In genomic region chr11:77630257-77630670, GRCm38 (mm10) we compare ENCODE assay signal across 7 mouse cellular contexts. TPM values are rescaled to one million over a fixed set of nuclear protein-coding genes. Genes with fewer than 3 reads are reported as not detected.
DNase-seq lines count a peak whose midpoint lies in the region; ATAC-seq lines count a peak whose summit lies in the region.

No protein-coding gene starts in this region.

- intact Hi-C loops in gastrocnemius, postnatal 14 days (cut with DNase I; ENCODE audit: low total_unique reads), result no loop called here
- intact Hi-C loops in left cerebral cortex, postnatal 25 days (cut with DNase I), result loop anchor here (10.0 kb wide), 1 partner anchor 315 kb away; no protein-coding TSS in a partner anchor

- WGBS in intestine, embryonic 14.5 days, result 15% methylated on average over 8 of the region's 8 CpGs

- ATAC-seq in intestine, embryonic 14.5 days (replicated peaks; ENCODE audit: low FRiP score, low TSS enrichment, low read depth), result peak; percentile 72; the same call in 1 of the 2 replicates

- H3K4me3 ChIP-seq in intestine, embryonic 14.5 days (ENCODE audit: low read depth, low read length), result peak overlapping the region; percentile 22; the same call in 1 of the 2 replicates

- no peaks in the 10 kb centered on the region for H3K9me3 ChIP-seq in intestine, embryonic 14.5 days (ENCODE audit: control insufficient read depth, low read length)

- H3K36me3 ChIP-seq in intestine, embryonic 14.5 days (ENCODE audit: control insufficient read depth, insufficient read depth, low read length), result no peaks in the 10 kb centered on the region

- peaks cover 3% of the 10 kb centered on the region; the same call in 1 of the 2 replicates for H3K4me1 ChIP-seq in intestine, embryonic 14.5 days (replicated peaks; ENCODE audit: control insufficient read depth, insufficient read depth, low read length)

- peak overlapping the region; percentile 57 for H3K4me2 ChIP-seq in intestine, embryonic 14.5 days (ENCODE audit: low read length)

- peak; percentile 75 to 76 for DNase-seq in adrenal gland, adult 18-20 months (ENCODE audit: low spot score in 2 of 2)
- DNase-seq in embryo, embryonic 10 days (ENCODE audit: low spot score), result peak; percentile 90
- peak; percentile 68 for DNase-seq in gastrocnemius, postnatal 14 days
- peak; percentile 89 for DNase-seq in intestine, embryonic 14.5 days (ENCODE audit: low spot score)
- DNase-seq in left cerebral cortex, postnatal 25 days (ENCODE audit: low spot score in 2 of 2), result peak; percentile 82 to 89
- DNase-seq in mesoderm, embryonic 11.5 days (ENCODE audit: low read depth, low spot score), result peak; percentile 81
- peak; percentile 79 for DNase-seq in right cerebral cortex, postnatal 4 days

- H3K27ac ChIP-seq in intestine, embryonic 14.5 days (ENCODE audit: low read depth), result no peak overlapping the region

- H3K27me3 ChIP-seq in intestine, embryonic 14.5 days (replicated peaks; ENCODE audit: control insufficient read depth, insufficient read depth, low read length), result 0 out of 2 replicates have a peak, but pooled peaks cover 2% of the 10 kb centered on the region

- H3K9ac ChIP-seq in intestine, embryonic 14.5 days (ENCODE audit: low read length), result peak overlapping the region; percentile 22; the same call in 1 of the 2 replicates

RNA-seq across cellular contexts. Expression of gene Taok1, which starts 22.6 kb away (rescaled TPM):
- total RNA-seq in adrenal gland, adult 18-20 months (2021), result 10 to 100 TPM; 47.6 to 51.3 TPM
- 10 to 100 TPM; 34.3 to 35.1 TPM for total RNA-seq in gastrocnemius, postnatal 14 days (2021)
- 19.7 TPM in 2 replicates for polyA plus RNA-seq in intestine, embryonic 14.5 days (2014; fragmentation: Nextera tagmentation; extraction: Ambion mirVana)
- total RNA-seq in left cerebral cortex, postnatal 25 days (2021), result 100 to 1,000 TPM; 107 to 108 TPM

RNA-seq across cellular contexts. Expression of gene Nufip2, which starts 55.7 kb away (rescaled TPM):
- 10 to 100 TPM; 71.1 to 98.0 TPM for total RNA-seq in adrenal gland, adult 18-20 months (2021)
- total RNA-seq in gastrocnemius, postnatal 14 days (2021), result 10 to 100 TPM; 38.0 to 42.0 TPM
- polyA plus RNA-seq in intestine, embryonic 14.5 days (2014; fragmentation: Nextera tagmentation; extraction: Ambion mirVana), result 6.4 and 6.7 TPM in 2 replicates
- 10 to 100 TPM; 71.6 to 72.4 TPM for total RNA-seq in left cerebral cortex, postnatal 25 days (2021)
